Mouse (Mus musculus): ENCODE measurements around the gene Itprip. TPM values are rescaled to one million over a fixed set of nuclear protein-coding genes. Genes with fewer than 3 reads are reported as not detected.
"Not testable (repeated sequence)": the region's sequence is repeated elsewhere in the genome, so short reads cannot be mapped to it uniquely, and the experiment has no call there.

Gene Itprip
- polyA plus RNA-seq, 1 experiment, result 43.0 TPM

DNA sequence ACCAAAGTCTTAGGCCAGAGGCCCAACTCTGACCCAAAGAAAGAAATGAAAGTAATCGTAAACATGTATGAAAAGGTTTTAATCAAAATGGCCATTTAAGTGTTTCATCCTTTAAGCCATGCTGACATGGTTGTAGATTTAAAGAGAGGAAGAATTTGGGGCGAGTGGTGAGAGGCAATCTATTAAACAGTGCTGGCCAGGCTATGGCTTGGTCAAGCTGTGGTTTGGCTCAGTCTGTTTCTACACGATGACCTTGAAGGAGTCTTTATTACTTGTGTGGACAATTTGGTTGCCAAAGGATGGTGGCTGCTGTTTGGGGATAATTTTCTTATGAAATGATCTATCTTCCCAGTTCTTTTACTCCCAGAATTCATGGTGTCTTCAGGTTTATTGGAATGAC, 66.0 kb downstream of the Itprip start:
- Histone ChIP-seq H3K27ac (ENCODE audit: control insufficient read depth, insufficient read depth, low read depth, low read length) (no peak overlapping the region), H3K36me3 (ENCODE audit: control insufficient read depth, insufficient read depth, low read length) (no peaks in the 10 kb centered on the region), H3K4me3 (ENCODE audit: control insufficient read depth, low read depth, low read length) (no peak overlapping the region), H3K4me1 (ENCODE audit: control insufficient read depth, insufficient read depth, low read length) (peaks cover 11% of the 10 kb centered on the region), H3K27me3 (ENCODE audit: control insufficient read depth, insufficient read depth, low read length) (no peaks in the 10 kb centered on the region)
- TF ChIP-seq CTCF (IDR thresholded peaks at IDR 0.05; ENCODE audit: control insufficient read depth, insufficient read depth, insufficient replicate concordance, low read depth, low read length), result no peak
- TF ChIP-seq POLR2A (IDR thresholded peaks at IDR 0.05; ENCODE audit: control insufficient read depth, low read depth, low read length), result no peak

DNA sequence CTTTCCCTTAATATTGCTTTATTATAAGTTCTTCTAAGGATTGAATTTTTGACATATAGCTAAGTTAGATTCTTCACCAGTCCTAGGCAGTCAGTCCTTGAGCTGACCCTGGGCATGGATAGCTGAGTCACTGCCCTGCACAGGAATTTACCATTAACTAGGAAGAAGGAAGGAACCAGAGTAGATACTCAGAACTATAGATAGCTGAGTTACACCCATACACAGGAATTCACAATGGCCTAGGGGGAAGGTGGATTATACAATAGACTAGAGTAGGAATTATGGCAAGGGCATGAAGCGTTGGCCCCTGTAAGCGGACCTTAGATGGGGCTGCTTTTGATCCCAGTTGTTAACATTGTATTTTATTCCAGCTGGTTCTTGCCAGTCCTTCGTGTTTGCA, 67.0 kb downstream of the Itprip start:
- not testable (repeated sequence) for H3K27me3 ChIP-seq (ENCODE audit: control insufficient read depth, insufficient read depth, low read length); H3K27ac ChIP-seq (ENCODE audit: control insufficient read depth, insufficient read depth, low read depth, low read length); H3K36me3 ChIP-seq (ENCODE audit: control insufficient read depth, insufficient read depth, low read length); H3K4me3 ChIP-seq (ENCODE audit: control insufficient read depth, low read depth, low read length)
- peaks cover 11% of the 10 kb centered on the region for H3K4me1 ChIP-seq (ENCODE audit: control insufficient read depth, insufficient read depth, low read length)

DNA sequence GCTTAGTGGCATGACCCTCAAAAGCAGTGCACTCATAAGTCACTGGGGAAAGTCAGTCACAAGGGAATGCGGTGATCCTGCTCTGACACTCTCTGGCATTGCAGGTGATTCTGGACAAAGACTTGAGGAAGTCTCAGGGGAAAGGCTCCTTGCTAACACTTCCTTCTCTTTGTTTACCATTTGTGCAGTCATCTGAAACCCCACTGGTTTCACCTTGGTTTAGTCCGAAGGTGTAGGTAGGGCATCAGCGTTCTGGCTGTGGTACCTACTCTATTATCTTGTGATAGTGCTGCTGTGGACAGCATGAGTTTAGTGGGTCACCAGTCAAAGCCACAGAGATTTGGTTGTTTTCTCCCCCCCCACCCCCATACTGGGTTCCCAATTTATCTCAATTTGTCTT, 69.4 kb downstream of the Itprip start:
- H3K27ac ChIP-seq (ENCODE audit: control insufficient read depth, insufficient read depth, low read depth, low read length), result no peak overlapping the region
- no peaks in the 10 kb centered on the region for H3K27me3 ChIP-seq (ENCODE audit: control insufficient read depth, insufficient read depth, low read length)
- TF ChIP-seq CTCF (IDR thresholded peaks at IDR 0.05; ENCODE audit: control insufficient read depth, insufficient read depth, insufficient replicate concordance, low read depth, low read length) (no peak), POLR2A (IDR thresholded peaks at IDR 0.05; ENCODE audit: control insufficient read depth, low read depth, low read length) (no peak)
- H3K4me3 ChIP-seq (ENCODE audit: control insufficient read depth, low read depth, low read length), result no peak overlapping the region
- peaks cover 4% of the 10 kb centered on the region for H3K4me1 ChIP-seq (ENCODE audit: control insufficient read depth, insufficient read depth, low read length)
- no peaks in the 10 kb centered on the region for H3K36me3 ChIP-seq (ENCODE audit: control insufficient read depth, insufficient read depth, low read length)

Other genes with a start within 250 kb of the Itprip start
- gene Col17a1, start 227.2 kb downstream of the Itprip start, polyA plus RNA-seq (2012; rRNA removed), result 2.1 and 2.9 TPM in 2 replicates
- gene Sfr1, start 187.6 kb downstream of the Itprip start, polyA plus RNA-seq (2012; rRNA removed), result 34.1 and 37.8 TPM in 2 replicates
- 3.1 and 3.7 TPM in 2 replicates for gene Gsto1, start 64.3 kb downstream of the Itprip start, polyA plus RNA-seq (2012; rRNA removed)
- 270 and 284 TPM in 2 replicates for gene Gsto2, start 53.8 kb downstream of the Itprip start, polyA plus RNA-seq (2012; rRNA removed)
- 95.2 and 103 TPM in 2 replicates for gene Cfap43, start within 50 bp of the Itprip start, polyA plus RNA-seq (2012; rRNA removed)
- 47.4 and 49.3 TPM in 2 replicates for gene Cfap58, start 18.4 kb upstream of the Itprip start, polyA plus RNA-seq (2012; rRNA removed)